21 mouse cellular contexts compared by ENCODE assay signal in genomic region chr8:124944406-124944805, GRCm38 (mm10). TPM values are rescaled to one million over a fixed set of nuclear protein-coding genes. Genes with fewer than 3 reads are reported as not detected.
DNase-seq lines count a peak whose midpoint lies in the region; ATAC-seq and TF ChIP-seq lines count a peak whose summit lies in the region.
"Had no signal": no experiment of that assay in that cellular context is flagged by ENCODE, and none has a peak within 500 bp of the region (broad histone marks: within the 10 kb centered on the region; RNA-seq: fewer than 3 reads in every experiment).

No protein-coding gene starts in this region.

- ATAC-seq in forebrain, embryonic 14.5 days = no peak
- ATAC-seq in heart, postnatal 0 days (ENCODE audit: insufficient read depth, low read depth) = no peak
- no peak for ATAC-seq in neural tube, embryonic 13.5 days (ENCODE audit: low read depth)
- ATAC-seq in midbrain, embryonic 15.5 days (replicated peaks) = no peak
- ATAC-seq: forebrain, embryonic 16.5 days; intestine, postnatal 0 days had no signal

- no peak overlapping the region for H3K9ac ChIP-seq in forebrain, embryonic 14.5 days (ENCODE audit: low read length)
- H3K9ac ChIP-seq in heart, postnatal 0 days (replicated peaks; ENCODE audit: low read depth, low read length) = no peak overlapping the region
- no peak overlapping the region for H3K9ac ChIP-seq in neural tube, embryonic 13.5 days
- H3K9ac ChIP-seq in midbrain, embryonic 15.5 days = no peak overlapping the region
- H3K9ac ChIP-seq: hindbrain, embryonic 15.5 days; limb, embryonic 15.5 days had no signal

- H3K4me2 ChIP-seq in forebrain, embryonic 14.5 days (ENCODE audit: low read length) = no peak overlapping the region
- H3K4me2 ChIP-seq in heart, postnatal 0 days (ENCODE audit: low read depth, low read length) = peak overlapping the region; percentile 83; the same call in 1 of the 2 replicates
- H3K4me2 ChIP-seq in neural tube, embryonic 13.5 days = 0 out of 2 replicates have a peak overlapping the region, but pooled peaks have one; percentile 90
- H3K4me2 ChIP-seq in midbrain, embryonic 15.5 days = peak overlapping the region; percentile 10; the same call in 1 of the 2 replicates
- H3K4me2 ChIP-seq: limb, embryonic 15.5 days had no signal

- no peak overlapping the region for H3K27ac ChIP-seq in forebrain, embryonic 10.5 days
- no peak overlapping the region for H3K27ac ChIP-seq in forebrain, embryonic 14.5 days (ENCODE audit: low read depth, low read length)
- no peak overlapping the region for H3K27ac ChIP-seq in heart, postnatal 0 days (ENCODE audit: low read depth)
- H3K27ac ChIP-seq in neural tube, embryonic 13.5 days (replicated peaks) = no peak overlapping the region
- H3K27ac ChIP-seq in midbrain, embryonic 15.5 days = no peak overlapping the region
- H3K27ac ChIP-seq: hindbrain, embryonic 15.5 days; layer of hippocampus, adult 2 months; left cerebral cortex, adult 2 months; limb, embryonic 15.5 days; stomach, postnatal 0 days had no signal

- TF ChIP-seq CTCF in heart, postnatal 0 days (IDR thresholded peaks at IDR 0.05; ENCODE audit: low read depth) = no peak

- 50% methylated on average over 7 of the region's 7 CpGs for WGBS in forebrain, embryonic 10.5 days
- WGBS in forebrain, embryonic 14.5 days = 79% methylated on average over 7 of the region's 7 CpGs
- WGBS in heart, postnatal 0 days = 62% methylated on average over 7 of the region's 7 CpGs
- 56% methylated on average over 7 of the region's 7 CpGs for WGBS in neural tube, embryonic 13.5 days
- 62% methylated on average over 7 of the region's 7 CpGs for WGBS in midbrain, embryonic 15.5 days

- H3K4me1 ChIP-seq in forebrain, embryonic 10.5 days = peaks cover 44% of the 10 kb centered on the region
- H3K4me1 ChIP-seq in forebrain, embryonic 14.5 days (ENCODE audit: control insufficient read depth, insufficient read depth, low read length) = peaks cover 23% of the 10 kb centered on the region
- peaks cover 28% of the 10 kb centered on the region for H3K4me1 ChIP-seq in heart, postnatal 0 days (ENCODE audit: control insufficient read depth, insufficient read depth)
- peaks cover 46% of the 10 kb centered on the region for H3K4me1 ChIP-seq in neural tube, embryonic 13.5 days (replicated peaks)
- peaks cover 47% of the 10 kb centered on the region for H3K4me1 ChIP-seq in midbrain, embryonic 15.5 days

- TF ChIP-seq EP300 in heart, postnatal 0 days (IDR thresholded peaks at IDR 0.05; ENCODE audit: low read depth) = no peak

- no peaks in the 10 kb centered on the region for H3K9me3 ChIP-seq in forebrain, embryonic 10.5 days
- no peaks in the 10 kb centered on the region for H3K9me3 ChIP-seq in forebrain, embryonic 14.5 days (replicated peaks; ENCODE audit: control insufficient read depth, low read length)
- H3K9me3 ChIP-seq in heart, postnatal 0 days (replicated peaks; ENCODE audit: control insufficient read depth, low read length) = no peaks in the 10 kb centered on the region
- no peaks in the 10 kb centered on the region for H3K9me3 ChIP-seq in neural tube, embryonic 13.5 days
- H3K9me3 ChIP-seq in midbrain, embryonic 15.5 days = no peaks in the 10 kb centered on the region
- H3K9me3 ChIP-seq: hindbrain, embryonic 15.5 days; limb, embryonic 15.5 days had no signal

- H3K36me3 ChIP-seq in forebrain, embryonic 10.5 days (replicated peaks) = peaks cover 55% of the 10 kb centered on the region
- peaks cover 6% of the 10 kb centered on the region; the same call in 1 of the 2 replicates for H3K36me3 ChIP-seq in forebrain, embryonic 14.5 days (ENCODE audit: control insufficient read depth, insufficient read depth, low read length)
- peaks cover 12% of the 10 kb centered on the region for H3K36me3 ChIP-seq in heart, postnatal 0 days (replicated peaks; ENCODE audit: control insufficient read depth, insufficient read depth, low read length)
- H3K36me3 ChIP-seq in neural tube, embryonic 13.5 days = peaks cover 16% of the 10 kb centered on the region
- H3K36me3 ChIP-seq in midbrain, embryonic 15.5 days (replicated peaks) = 0 out of 2 replicates have a peak, but pooled peaks cover 4% of the 10 kb centered on the region
- H3K36me3 ChIP-seq: hindbrain, embryonic 15.5 days had no signal

- intact Hi-C loops in heart, postnatal 36 days (cut with DNase I) = no loop called here

- H3K27me3 ChIP-seq in forebrain, embryonic 10.5 days (ENCODE audit: poor library complexity, severe bottlenecking) = no peaks in the 10 kb centered on the region
- H3K27me3 ChIP-seq in forebrain, embryonic 14.5 days (replicated peaks; ENCODE audit: control insufficient read depth, insufficient read depth, low read length) = no peaks in the 10 kb centered on the region
- no peaks in the 10 kb centered on the region for H3K27me3 ChIP-seq in heart, postnatal 0 days (ENCODE audit: control insufficient read depth, insufficient read depth, low read length)
- H3K27me3 ChIP-seq in neural tube, embryonic 13.5 days = no peaks in the 10 kb centered on the region
- H3K27me3 ChIP-seq in midbrain, embryonic 15.5 days (replicated peaks) = no peaks in the 10 kb centered on the region
- H3K27me3 ChIP-seq: hindbrain, embryonic 15.5 days; limb, embryonic 15.5 days had no signal

- DNase-seq in forebrain, embryonic 10.5 days (ENCODE audit: extremely low spot score, low spot score) = no peak
- no peak for DNase-seq in forebrain, embryonic 14.5 days (ENCODE audit: low spot score)
- DNase-seq in heart, postnatal 0 days (ENCODE audit: low spot score) = no peak
- no peak for DNase-seq in heart, postnatal 36 days
- DNase-seq in neural tube, embryonic 10.5 days (ENCODE audit: extremely low spot score, low spot score) = no peak
- DNase-seq in left cerebral cortex, adult 8-10 months (ENCODE audit: low spot score in 2 of 2) = no peak
- DNase-seq: adrenal gland, adult 8-10 months; cerebellum, adult 18-20 months; kidney, postnatal 10 days; lung, postnatal 10 days; right cerebral cortex, postnatal 14 days had no signal

- H3K4me3 ChIP-seq in forebrain, embryonic 10.5 days = peak overlapping the region; percentile 8; the same call in 1 of the 2 replicates
- no peak overlapping the region for H3K4me3 ChIP-seq in forebrain, embryonic 14.5 days (ENCODE audit: low read depth, low read length)
- H3K4me3 ChIP-seq in heart, postnatal 0 days (ENCODE audit: low read depth, low read length) = no peak overlapping the region
- no peak overlapping the region for H3K4me3 ChIP-seq in neural tube, embryonic 13.5 days
- no peak overlapping the region for H3K4me3 ChIP-seq in midbrain, embryonic 15.5 days
- H3K4me3 ChIP-seq: erythroblast, embryonic 14.5 days; hindbrain, embryonic 15.5 days; layer of hippocampus, adult 2 months; left cerebral cortex, adult 2 months; limb, embryonic 15.5 days had no signal

RNA-seq across cellular contexts. Expression of gene Egln1, which starts 4.7 kb away (rescaled TPM):
- 12.8 and 13.3 TPM in 2 replicates for polyA plus RNA-seq in forebrain, embryonic 10.5 days (2016; fragmentation: Nextera tagmentation; extraction: Ambion mirVana)
- 24.4 and 25.7 TPM in 2 replicates for polyA plus RNA-seq in forebrain, embryonic 14.5 days (2014; fragmentation: Nextera tagmentation; extraction: Ambion mirVana)
- total RNA-seq in heart, postnatal 0 days (2014; rRNA removed; ENCODE audit: low replicate concordance) = 60.9 and 79.6 TPM in 2 replicates
- 16.5 and 17.7 TPM in 2 replicates for polyA plus RNA-seq in heart, postnatal 0 days (2015; fragmentation: Nextera tagmentation; extraction: Ambion mirVana)
- 100 to 1,000 TPM; 294 to 306 TPM for total RNA-seq in heart, postnatal 36 days (2021)
- polyA plus RNA-seq in neural tube, embryonic 13.5 days (2015; fragmentation: Nextera tagmentation; extraction: Ambion mirVana) = 15.7 and 18.0 TPM in 2 replicates
- polyA plus RNA-seq in midbrain, embryonic 15.5 days (2015; fragmentation: Nextera tagmentation; extraction: Ambion mirVana) = 17.8 and 18.1 TPM in 2 replicates
- 10 to 100 TPM; 58.3 to 63.5 (median 62.1) TPM for total RNA-seq in left cerebral cortex, adult 8-10 months (2022)

RNA-seq across cellular contexts. Expression of gene Sprtn, which starts 46.7 kb away (rescaled TPM):
- polyA plus RNA-seq in forebrain, embryonic 10.5 days (2016; fragmentation: Nextera tagmentation; extraction: Ambion mirVana) = 8.8 and 10.0 TPM in 2 replicates
- 9.8 and 11.1 TPM in 2 replicates for polyA plus RNA-seq in forebrain, embryonic 14.5 days (2014; fragmentation: Nextera tagmentation; extraction: Ambion mirVana)
- total RNA-seq in heart, postnatal 0 days (2014; rRNA removed; ENCODE audit: low replicate concordance) = 9.6 and 14.5 TPM in 2 replicates
- polyA plus RNA-seq in heart, postnatal 0 days (2015; fragmentation: Nextera tagmentation; extraction: Ambion mirVana) = 5.1 and 6.7 TPM in 2 replicates
- total RNA-seq in heart, postnatal 36 days (2021) = 10 to 100 TPM; 12.2 to 12.8 TPM
- polyA plus RNA-seq in neural tube, embryonic 13.5 days (2015; fragmentation: Nextera tagmentation; extraction: Ambion mirVana) = 8.5 and 11.4 TPM in 2 replicates
- polyA plus RNA-seq in midbrain, embryonic 15.5 days (2015; fragmentation: Nextera tagmentation; extraction: Ambion mirVana) = 10.4 and 10.7 TPM in 2 replicates
- total RNA-seq in left cerebral cortex, adult 8-10 months (2022) = 10 to 100 TPM; 13.9 to 15.9 (median 15.6) TPM

RNA-seq across cellular contexts. Expression of gene Exoc8, which starts 46.9 kb away (rescaled TPM):
- 8.3 and 8.5 TPM in 2 replicates for polyA plus RNA-seq in forebrain, embryonic 10.5 days (2016; fragmentation: Nextera tagmentation; extraction: Ambion mirVana)
- 5.9 and 7.2 TPM in 2 replicates for polyA plus RNA-seq in forebrain, embryonic 14.5 days (2014; fragmentation: Nextera tagmentation; extraction: Ambion mirVana)
- total RNA-seq in heart, postnatal 0 days (2014; rRNA removed; ENCODE audit: low replicate concordance) = 9.0 and 16.9 TPM in 2 replicates
- polyA plus RNA-seq in heart, postnatal 0 days (2015; fragmentation: Nextera tagmentation; extraction: Ambion mirVana) = 5.0 and 5.3 TPM in 2 replicates
- 10 to 100 TPM; 18.5 to 22.8 TPM for total RNA-seq in heart, postnatal 36 days (2021)
- polyA plus RNA-seq in neural tube, embryonic 13.5 days (2015; fragmentation: Nextera tagmentation; extraction: Ambion mirVana) = 12.9 and 13.8 TPM in 2 replicates
- polyA plus RNA-seq in midbrain, embryonic 15.5 days (2015; fragmentation: Nextera tagmentation; extraction: Ambion mirVana) = 15.5 and 16.3 TPM in 2 replicates
- 10 to 100 TPM; 33.0 to 33.4 (median 33.2) TPM for total RNA-seq in left cerebral cortex, adult 8-10 months (2022)
